Mouse (Mus musculus): ENCODE measurements at regions not wholly inside any gene's neighbourhood (a gene's known extent, or its start where the extent isn't known, plus 50 kb on each side); places are given as distances from the start of the nearest gene placed in this dataset.

DNA sequence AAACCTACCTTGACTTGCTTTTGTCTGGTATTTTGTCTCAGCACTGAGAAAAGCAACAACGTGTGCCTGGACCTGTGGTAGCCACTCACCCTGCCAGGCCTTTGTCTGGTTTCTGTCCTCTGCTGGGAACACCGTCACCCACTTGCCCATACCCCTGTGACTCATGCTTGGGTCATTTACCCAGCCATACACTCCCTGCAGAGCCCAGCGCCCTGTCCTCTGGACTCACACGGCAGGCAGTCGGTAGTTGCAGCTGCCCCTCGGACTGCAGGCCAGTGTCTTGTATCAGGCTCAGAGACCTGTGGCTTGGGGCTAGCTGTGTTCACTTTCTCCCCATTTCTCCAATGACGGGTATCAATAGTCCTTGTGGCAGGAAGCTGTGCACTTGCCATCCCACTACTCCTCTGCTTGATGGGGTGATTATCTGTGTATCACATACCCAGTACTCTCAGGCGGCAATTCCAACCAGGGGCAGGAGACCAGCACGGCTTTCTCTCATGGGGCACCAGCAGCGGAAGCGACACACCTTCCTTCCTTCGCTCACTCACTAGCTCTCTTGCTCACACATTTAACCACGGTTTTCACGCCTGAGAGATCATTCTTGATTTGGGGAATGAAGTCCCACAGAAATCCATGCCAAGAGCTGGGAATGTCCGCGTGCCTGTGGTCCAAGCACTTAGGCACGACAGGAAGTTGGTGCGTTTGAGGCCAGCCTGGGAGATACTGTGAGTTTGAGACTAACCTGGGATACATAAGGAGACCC is 132.8 kb upstream of the Kcng1 start:
- no peak for TF ChIP-seq CTCF (IDR thresholded peaks at IDR 0.05; ENCODE audit: extremely low read depth, insufficient read depth, low read length)
- no peak for TF ChIP-seq POLR2A (IDR thresholded peaks at IDR 0.05; ENCODE audit: extremely low read depth, insufficient read depth, low read length)
